Mouse (Mus musculus) Muller cell, postnatal 12 days (primary cell): ENCODE data around the gene Slc12a5.

Experiments
- DNase-seq: peaks from one replicate; pipeline ENCODE4 v3.0.0-alpha.2; 2015; ENCODE audit errors: inconsistent ontology term

Slc12a5 gene

DNA sequence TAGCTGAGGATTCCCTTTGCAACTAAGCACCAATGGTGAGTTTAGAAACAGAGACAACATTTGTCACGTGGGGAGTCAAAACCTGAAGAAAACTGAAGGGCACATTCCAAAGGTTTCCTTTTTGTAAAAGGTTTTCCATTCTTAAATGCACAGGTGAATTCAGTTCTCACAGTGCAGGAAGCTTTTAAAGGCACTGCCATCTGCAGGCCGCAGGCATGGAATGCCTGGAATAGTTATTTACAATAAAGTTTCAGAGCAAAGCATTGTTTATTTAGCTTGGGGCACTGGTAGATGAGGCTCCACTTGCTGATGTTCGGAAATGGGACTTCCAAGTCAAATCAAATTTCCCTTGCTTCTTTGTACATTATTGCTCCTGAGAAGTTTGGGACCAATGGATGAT is 71.9 kb downstream of the Slc12a5 start:
- no peak for DNase-seq

DNA sequence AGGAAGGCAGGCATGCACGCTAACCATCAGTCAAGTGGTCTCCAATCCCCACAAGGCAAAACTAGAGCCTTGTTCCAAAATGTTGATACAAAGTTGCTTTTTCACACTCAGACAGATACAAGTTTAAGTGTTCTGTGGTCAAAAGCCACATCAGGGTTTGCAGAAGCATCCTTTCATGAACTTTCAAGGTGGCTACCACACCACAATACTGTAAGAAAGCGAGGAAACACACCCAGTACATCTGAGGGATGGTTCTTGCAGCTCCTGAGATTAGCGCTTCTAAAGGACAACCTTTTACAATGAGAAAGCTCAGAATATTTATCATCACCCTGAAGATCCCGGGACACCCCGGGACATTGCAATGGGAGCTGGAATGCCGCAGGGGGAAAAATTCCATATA is 72.7 kb downstream of the Slc12a5 start:
- no peak for DNase-seq

DNA sequence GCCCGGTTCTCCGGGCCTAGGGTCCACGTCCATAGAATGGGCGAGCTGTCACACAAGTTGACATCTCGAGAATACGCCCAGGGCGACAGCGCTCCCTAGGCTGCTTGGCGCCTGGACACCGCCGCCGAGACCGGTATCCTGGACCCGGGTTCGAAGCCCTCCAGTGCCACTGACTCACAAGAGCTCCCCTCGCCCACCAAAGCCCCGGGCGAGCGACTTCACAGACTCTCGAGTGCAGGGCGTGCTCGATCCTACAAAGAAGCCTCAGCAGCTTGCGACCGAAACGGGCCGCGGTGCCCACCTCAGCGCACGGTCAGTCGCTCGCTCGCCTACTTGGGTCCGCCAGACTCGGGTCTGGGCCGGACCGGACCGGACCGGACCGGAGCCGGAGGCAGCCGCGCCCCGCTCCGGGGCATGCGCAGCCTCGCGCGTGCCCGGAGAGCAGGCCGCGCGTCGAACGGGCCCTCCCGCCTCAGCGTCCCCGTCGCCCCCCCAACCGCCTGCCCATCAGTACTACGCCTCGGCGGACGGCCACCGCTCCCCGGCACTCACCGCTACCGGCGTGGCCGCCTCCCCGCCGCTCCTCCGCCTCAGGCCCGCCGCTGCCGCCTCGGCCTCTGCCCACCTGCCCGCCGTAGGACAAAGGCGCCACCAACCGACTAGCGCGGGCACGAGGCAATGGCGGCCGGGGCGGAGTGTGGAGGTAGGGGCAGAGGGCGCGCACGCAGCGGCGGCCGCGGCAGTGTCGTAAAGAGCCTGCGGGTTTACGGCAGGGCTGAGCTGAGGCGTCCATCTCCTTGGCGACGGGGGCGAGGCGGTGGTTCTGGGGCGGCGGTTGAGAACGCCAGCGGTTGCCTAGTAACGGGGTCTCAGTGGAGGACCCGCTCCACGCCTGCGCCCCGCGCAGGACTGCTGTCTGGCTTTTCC is 73.8 kb downstream of the Slc12a5 start, which contains the start of gene Ncoa5:
Gene Ncoa5, minus strand, starts transcription at position 737 of the 927 bp plus-strand sequence.
- DNase-seq: peak; percentile 98

DNA sequence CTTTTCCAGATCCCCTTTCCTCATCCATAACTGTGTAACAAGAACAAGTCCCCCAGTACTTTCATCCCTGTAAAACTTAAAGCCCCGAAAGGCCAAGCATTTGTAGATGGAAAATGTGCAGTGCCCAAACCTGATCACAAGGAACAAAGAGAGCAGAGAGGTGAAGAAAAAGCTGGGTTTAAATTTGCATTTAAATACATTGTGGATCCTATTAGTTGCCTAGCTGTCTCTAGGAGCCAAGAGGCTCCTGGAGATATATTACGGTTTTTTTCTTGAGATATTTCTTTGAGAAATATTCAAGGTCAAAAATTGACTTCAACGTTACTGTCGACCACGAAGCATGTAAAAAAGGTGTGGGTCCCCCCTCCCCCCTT is 74.4 kb downstream of the Slc12a5 start:
- DNase-seq: no peak

DNA sequence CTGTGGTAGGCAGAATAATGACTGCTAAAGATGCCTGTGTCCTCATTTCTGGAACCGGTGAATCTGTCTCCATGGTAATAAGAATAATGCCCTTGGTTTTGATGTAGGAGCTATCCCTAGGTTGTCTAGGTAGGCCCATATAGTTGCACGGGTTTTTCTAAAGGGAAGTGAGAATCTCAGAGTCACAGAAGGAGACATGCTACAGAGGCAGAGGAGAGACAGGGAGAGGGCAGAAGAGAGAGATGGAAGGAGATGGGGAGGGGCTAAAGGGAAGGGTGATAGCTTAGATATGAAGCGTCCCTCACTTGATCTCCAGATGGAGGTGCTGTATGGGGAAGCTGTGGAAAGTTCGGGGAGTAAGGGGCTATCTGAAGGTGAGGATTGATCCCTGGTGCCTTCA is 76.8 kb downstream of the Slc12a5 start:
- DNase-seq: no peak

DNA sequence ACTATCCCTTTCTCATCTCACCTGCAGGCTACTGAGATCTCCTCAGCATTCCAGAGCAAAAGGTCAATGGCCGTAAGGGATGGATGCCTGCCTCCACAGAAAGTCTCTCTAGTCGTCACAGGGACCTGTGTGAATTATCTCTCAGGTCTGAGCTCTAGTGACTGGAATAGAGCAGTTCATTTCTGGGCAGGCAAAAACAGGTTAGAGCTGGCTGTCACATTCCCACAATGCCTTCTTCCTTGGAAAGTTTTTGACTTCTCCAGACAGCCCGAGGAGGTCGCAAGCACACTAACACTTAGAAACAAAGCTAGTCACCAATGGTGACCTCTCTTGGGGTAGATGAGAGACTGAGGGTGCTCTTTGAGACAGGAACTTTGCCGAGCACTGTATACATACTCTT is 81.5 kb downstream of the Slc12a5 start:
- DNase-seq: no peak

DNA sequence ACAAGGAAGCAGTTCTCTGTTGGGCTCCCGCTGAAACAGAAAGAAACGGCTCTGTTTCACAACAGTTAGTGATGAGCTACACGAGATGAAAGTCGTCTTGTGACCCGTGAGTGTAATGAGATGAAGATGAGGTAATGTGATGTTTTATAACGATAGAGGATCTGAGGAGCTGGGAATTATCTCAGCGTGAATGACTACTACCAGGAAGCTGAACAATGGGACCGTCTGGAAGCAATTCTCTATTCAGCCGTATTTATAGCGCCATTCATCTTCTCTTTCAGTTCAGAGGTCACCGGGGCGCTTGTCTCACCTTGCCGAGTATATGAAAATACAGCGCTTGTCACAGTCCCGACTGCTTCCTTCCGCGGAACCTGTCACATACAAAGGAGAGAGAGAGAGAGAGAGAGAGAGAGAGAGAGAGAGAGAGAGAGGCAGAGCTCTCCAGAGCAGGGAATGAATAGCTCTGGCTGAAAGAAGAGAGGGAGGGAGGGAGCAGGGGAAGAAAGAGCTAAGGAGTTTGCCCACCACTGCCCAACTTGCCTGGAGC is 82.6 kb downstream of the Slc12a5 start:
- DNase-seq: peak; percentile 67

DNA sequence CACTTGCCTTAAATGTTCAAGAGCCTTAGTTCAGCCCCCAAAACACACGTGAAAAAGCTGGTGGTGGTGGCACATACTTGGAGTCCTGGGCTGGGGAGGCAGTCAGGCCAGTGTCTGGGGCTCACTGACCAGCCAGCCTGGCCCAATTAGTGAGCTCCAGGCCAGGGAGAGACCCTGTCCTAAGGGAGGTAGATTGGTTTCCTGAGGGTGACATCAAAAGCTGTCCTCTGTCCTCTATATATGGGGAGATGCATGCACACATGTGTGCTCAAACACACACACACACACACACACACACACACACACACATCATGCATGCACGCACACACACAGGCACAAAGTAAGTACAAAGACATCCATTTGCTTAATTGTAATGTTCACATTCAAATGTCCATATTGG is 83.1 kb downstream of the Slc12a5 start:
- DNase-seq: no peak

DNA sequence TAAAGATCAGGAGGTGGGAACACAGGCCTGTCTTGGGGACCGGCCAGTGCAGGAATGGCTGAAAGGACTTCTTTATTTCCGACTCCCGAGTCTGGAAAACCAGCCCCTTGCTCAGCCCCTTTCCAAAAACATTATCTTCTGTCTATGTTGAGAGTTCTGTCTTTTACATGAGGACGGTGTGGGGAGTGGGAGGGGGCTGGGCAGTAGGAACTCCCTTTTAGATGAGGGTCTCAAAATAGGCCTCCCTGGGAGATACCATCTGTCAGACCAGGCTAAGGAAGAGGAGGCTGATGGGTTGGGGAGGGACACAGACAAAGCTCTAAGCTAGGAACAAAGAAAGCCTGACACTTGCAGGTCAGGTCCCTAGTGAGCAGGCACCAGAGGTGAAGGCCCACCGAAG is 88.4 kb downstream of the Slc12a5 start:
- DNase-seq: no peak
